Mouse (Mus musculus): ENCODE results near the gene C1qtnf12. TPM values are rescaled to one million over a fixed set of nuclear protein-coding genes. Genes with fewer than 3 reads are reported as not detected.

Gene C1qtnf12
- polyA plus RNA-seq, 1 experiment from 2014 or later = 21.1 TPM

DNA sequence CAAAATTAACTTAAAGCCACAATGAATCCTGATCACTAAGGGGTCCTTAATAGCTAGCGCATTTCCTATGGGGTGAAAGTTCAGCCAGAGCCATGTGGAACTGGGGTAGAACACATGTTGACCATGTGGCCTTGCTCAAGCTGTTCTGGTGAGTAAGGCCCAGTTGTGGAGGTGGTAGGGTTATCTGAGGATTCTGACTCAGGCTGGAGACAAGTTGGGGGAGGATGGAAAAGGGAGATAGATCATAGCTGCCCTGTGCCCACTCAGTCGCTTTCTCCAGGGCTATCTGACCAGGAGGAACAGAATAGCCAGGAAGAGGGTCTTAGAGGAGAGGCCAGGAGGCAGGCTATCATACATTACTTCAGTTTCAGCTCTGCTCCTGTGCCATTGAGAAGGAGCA, 52.3 kb downstream of the C1qtnf12 start:
- DNase-seq (ENCODE audit: low spot score) (no peak), ATAC-seq (replicated peaks; ENCODE audit: low FRiP score) (no peak)
- H3K36me3 ChIP-seq (ENCODE audit: control insufficient read depth, insufficient read depth, low read length) = peaks cover 9% of the 10 kb centered on the region; the same call in 1 of the 2 replicates
- 88% methylated on average over 2 of the region's 2 CpGs for WGBS
- H3K4me1 ChIP-seq (replicated peaks; ENCODE audit: control insufficient read depth, insufficient read depth, low read length) = no peaks in the 10 kb centered on the region
- H3K4me2 ChIP-seq (ENCODE audit: low read depth, low read length, severe bottlenecking) = no peak overlapping the region
- no peak overlapping the region for H3K27ac ChIP-seq (ENCODE audit: low read depth, low read length)
- H3K4me3 ChIP-seq (ENCODE audit: low read depth, low read length) = no peak overlapping the region
- no peak overlapping the region for H3K9ac ChIP-seq (ENCODE audit: low read length)
- H3K9me3 ChIP-seq (ENCODE audit: control insufficient read depth, low read length) = no peaks in the 10 kb centered on the region
- no peaks in the 10 kb centered on the region for H3K27me3 ChIP-seq (ENCODE audit: control insufficient read depth, insufficient read depth, low read length)

Other genes starting within 250 kb of the C1qtnf12 start
- 0.76 and 1.2 TPM in 2 replicates for gene Tmem240, start 227.5 kb upstream of the C1qtnf12 start, polyA plus RNA-seq (2014; fragmentation: Nextera tagmentation; extraction: Ambion mirVana)
- gene Atad3a, start 201.2 kb upstream of the C1qtnf12 start, polyA plus RNA-seq (2014; fragmentation: Nextera tagmentation; extraction: Ambion mirVana) = 104 and 115 TPM in 2 replicates
- 10.0 and 10.6 TPM in 2 replicates for gene Vwa1, start 187.6 kb upstream of the C1qtnf12 start, polyA plus RNA-seq (2014; fragmentation: Nextera tagmentation; extraction: Ambion mirVana)
- gene Tmem88b, start 176.4 kb upstream of the C1qtnf12 start, polyA plus RNA-seq (2014; fragmentation: Nextera tagmentation; extraction: Ambion mirVana) = 0.15 and 0.43 TPM in 2 replicates
- not detected in 2 replicates for gene Ankrd65, start 171.9 kb upstream of the C1qtnf12 start, polyA plus RNA-seq (2014; fragmentation: Nextera tagmentation; extraction: Ambion mirVana)
- 203 and 223 TPM in 2 replicates for gene Mrpl20, start 159.4 kb upstream of the C1qtnf12 start, polyA plus RNA-seq (2014; fragmentation: Nextera tagmentation; extraction: Ambion mirVana)
- gene Ccnl2, start 149.8 kb upstream of the C1qtnf12 start, polyA plus RNA-seq (2014; fragmentation: Nextera tagmentation; extraction: Ambion mirVana) = 162 and 186 TPM in 2 replicates
- gene Aurkaip1, start 131.0 kb upstream of the C1qtnf12 start, polyA plus RNA-seq (2014; fragmentation: Nextera tagmentation; extraction: Ambion mirVana) = 132 and 141 TPM in 2 replicates
- 28.8 and 29.3 TPM in 2 replicates for gene Mxra8, start 122.6 kb upstream of the C1qtnf12 start, polyA plus RNA-seq (2014; fragmentation: Nextera tagmentation; extraction: Ambion mirVana)
- 17.9 and 18.0 TPM in 2 replicates for gene Dvl1, start 114.9 kb upstream of the C1qtnf12 start, polyA plus RNA-seq (2014; fragmentation: Nextera tagmentation; extraction: Ambion mirVana)
- 0.45 and 0.60 TPM in 2 replicates for gene Tas1r3, start 99.0 kb upstream of the C1qtnf12 start, polyA plus RNA-seq (2014; fragmentation: Nextera tagmentation; extraction: Ambion mirVana)
- gene Cptp, start 92.9 kb upstream of the C1qtnf12 start, polyA plus RNA-seq (2014; fragmentation: Nextera tagmentation; extraction: Ambion mirVana) = 22.3 and 27.0 TPM in 2 replicates
- 108 and 117 TPM in 2 replicates for gene Ints11, start 92.8 kb upstream of the C1qtnf12 start, polyA plus RNA-seq (2014; fragmentation: Nextera tagmentation; extraction: Ambion mirVana)
- gene Pusl1, start 70.5 kb upstream of the C1qtnf12 start, polyA plus RNA-seq (2014; fragmentation: Nextera tagmentation; extraction: Ambion mirVana) = 53.4 and 53.7 TPM in 2 replicates
- 34.6 and 34.8 TPM in 2 replicates for gene Acap3, start 70.5 kb upstream of the C1qtnf12 start, polyA plus RNA-seq (2014; fragmentation: Nextera tagmentation; extraction: Ambion mirVana)
- 159 and 165 TPM in 2 replicates for gene Ube2j2, start 18.5 kb upstream of the C1qtnf12 start, polyA plus RNA-seq (2014; fragmentation: Nextera tagmentation; extraction: Ambion mirVana)
- 16.3 and 20.4 TPM in 2 replicates for gene B3galt6, start 30.3 kb downstream of the C1qtnf12 start, polyA plus RNA-seq (2014; fragmentation: Nextera tagmentation; extraction: Ambion mirVana)
- 117 and 121 TPM in 2 replicates for gene Sdf4, start 30.6 kb downstream of the C1qtnf12 start, polyA plus RNA-seq (2014; fragmentation: Nextera tagmentation; extraction: Ambion mirVana)
- 0.53 and 0.75 TPM in 2 replicates for gene Tnfrsf4, start 51.5 kb downstream of the C1qtnf12 start, polyA plus RNA-seq (2014; fragmentation: Nextera tagmentation; extraction: Ambion mirVana)
- 1.1 and 1.9 TPM in 2 replicates for gene Tnfrsf18, start 63.8 kb downstream of the C1qtnf12 start, polyA plus RNA-seq (2014; fragmentation: Nextera tagmentation; extraction: Ambion mirVana)
- 0.23 and 0.33 TPM in 2 replicates for gene Ttll10, start 97.1 kb downstream of the C1qtnf12 start, polyA plus RNA-seq (2014; fragmentation: Nextera tagmentation; extraction: Ambion mirVana)
- 83.6 and 84.0 TPM in 2 replicates for gene 9430015G10Rik, start 147.7 kb downstream of the C1qtnf12 start, polyA plus RNA-seq (2014; fragmentation: Nextera tagmentation; extraction: Ambion mirVana)
- 1.0 and 1.2 TPM in 2 replicates for gene Rnf223, start 168.2 kb downstream of the C1qtnf12 start, polyA plus RNA-seq (2014; fragmentation: Nextera tagmentation; extraction: Ambion mirVana)
- 97.0 and 108 TPM in 2 replicates for gene Agrn, start 235.2 kb downstream of the C1qtnf12 start, polyA plus RNA-seq (2014; fragmentation: Nextera tagmentation; extraction: Ambion mirVana)
- gene Isg15, start 238.5 kb downstream of the C1qtnf12 start, polyA plus RNA-seq (2014; fragmentation: Nextera tagmentation; extraction: Ambion mirVana) = 0.35 and 0.37 TPM in 2 replicates
- gene AW011738, start 241.0 kb downstream of the C1qtnf12 start, polyA plus RNA-seq (2014; fragmentation: Nextera tagmentation; extraction: Ambion mirVana) = 2.0 and 2.3 TPM in 2 replicates